Mouse (Mus musculus) CH12.LX (cell line): ENCODE measurements around the gene Sacm1l. TPM values are rescaled to one million over a fixed set of nuclear protein-coding genes. Genes with fewer than 3 reads are reported as not detected.

Source experiments
- DNase-seq: peaks from one replicate; pipeline ENCODE4 v3.0.0-alpha.2; 2013; ENCODE audit errors: extremely low read depth
- H3K27ac ChIP-seq: 2 replicates; pipeline ENCODE4 v1.5.1; 2012; ENCODE audit warnings: low read depth, mild to moderate bottlenecking, control low read depth, moderate library complexity; ENCODE audit not compliant: insufficient read depth
- H3K27me3 ChIP-seq: replicated peaks from 2 replicates; pipeline ENCODE3; 2012; ENCODE audit warnings: inconsistent platforms
- H3K36me3 ChIP-seq, 2 experiments: replicated peaks in 1 of 2; 2 replicates each; pipeline versions ENCODE3 to v1.6.1; 2012; ENCODE audit warnings: inconsistent platforms in 1 of 2, low read length in 1 of 2, mild to moderate bottlenecking in 1 of 2, mixed read lengths in 1 of 2, moderate library complexity in 1 of 2; ENCODE audit not compliant: control insufficient read depth in 1 of 2, insufficient read depth in 1 of 2
- H3K4me1 ChIP-seq, 2 experiments: 2 replicates each; pipeline ENCODE4 v1.6.1; 2012; ENCODE audit warnings: inconsistent platforms in 1 of 2, moderate library complexity in 1 of 2; ENCODE audit not compliant: insufficient read depth in 2 of 2, control insufficient read depth in 1 of 2
- H3K4me2 ChIP-seq: 2 replicates; pipeline ENCODE4 v1.6.1; 2012; ENCODE audit warnings: low read depth, mild to moderate bottlenecking, control low read depth; ENCODE audit not compliant: poor library complexity, insufficient read depth, severe bottlenecking
- H3K4me3 ChIP-seq, 3 experiments: fragments of 150-350 bp in 1 of 3; sonication (generic) in 1 of 3; replicated peaks in 1 of 3; 2 replicates each; pipeline versions ENCODE3 to v1.5.1; 2011 to 2012; ENCODE audit warnings: low read depth in 2 of 3, low read length in 2 of 3, mild to moderate bottlenecking in 2 of 3, moderate library complexity in 2 of 3, control low read depth in 1 of 3, improper control_type of control experiment in 1 of 3, inconsistent platforms in 1 of 3, mixed read lengths in 1 of 3; ENCODE audit not compliant: poor library complexity in 1 of 3
- H3K79me2 ChIP-seq: replicated peaks from 2 replicates; pipeline ENCODE4 v1.6.1; 2012; ENCODE audit warnings: mild to moderate bottlenecking, moderate library complexity; ENCODE audit not compliant: control insufficient read depth, poor library complexity, insufficient read depth, severe bottlenecking; ENCODE audit errors: extremely low read depth
- H3K9ac ChIP-seq: 2 replicates; pipeline ENCODE4 v1.6.1; 2012; ENCODE audit warnings: low read depth, mild to moderate bottlenecking, control low read depth, moderate library complexity; ENCODE audit not compliant: insufficient read depth
- H3K9me3 ChIP-seq: replicated peaks from 2 replicates; pipeline ENCODE3; 2012; ENCODE audit warnings: low read length, inconsistent platforms, mixed read lengths
- BHLHE40 ChIP-seq: IDR thresholded peaks from 2 replicates; pipeline ENCODE4 v1.6.1; 2011; ENCODE audit warnings: mild to moderate bottlenecking, low read depth, low read length, improper control_type of control experiment
- CHD2 ChIP-seq: IDR thresholded peaks from 2 replicates; pipeline ENCODE4 v1.6.1; 2011; ENCODE audit warnings: low read length, improper control_type of control experiment
- CTCF ChIP-seq, 2 experiments: IDR thresholded peaks in 1 of 2; conservative IDR thresholded peaks in 1 of 2; 2 replicates each; pipeline ENCODE4 v1.5.1; 2011 to 2012; ENCODE audit warnings: low read depth in 2 of 2, low read length in 2 of 2, improper control_type of control experiment in 1 of 2, inconsistent platforms in 1 of 2, mild to moderate bottlenecking in 1 of 2, moderate library complexity in 1 of 2
- E2F4 ChIP-seq: IDR thresholded peaks from 2 replicates; pipeline ENCODE4 v1.6.1; 2011; ENCODE audit warnings: low read depth, low read length, improper control_type of control experiment; ENCODE audit not compliant: insufficient replicate concordance
- ELF1 ChIP-seq: IDR thresholded peaks from 2 replicates; pipeline ENCODE4 v1.6.1; 2014; ENCODE audit warnings: low read depth, mild to moderate bottlenecking, inconsistent platforms, low read length, improper control_type of control experiment
- EP300 ChIP-seq: IDR thresholded peaks from 2 replicates; pipeline ENCODE4 v1.6.1; 2011; ENCODE audit warnings: low read length, improper control_type of control experiment
- JUND ChIP-seq: conservative IDR thresholded peaks from 2 replicates; pipeline ENCODE4 v1.6.1; 2011; ENCODE audit warnings: low read depth, low read length, improper control_type of control experiment
- MAFK ChIP-seq: IDR thresholded peaks from 2 replicates; pipeline ENCODE4 v1.6.1; 2011; ENCODE audit warnings: low read length, improper control_type of control experiment; ENCODE audit not compliant: insufficient replicate concordance
- MEF2A ChIP-seq: IDR thresholded peaks from 2 replicates; pipeline ENCODE4 v1.6.1; 2014; ENCODE audit warnings: low read depth, mild to moderate bottlenecking, inconsistent platforms, low read length, improper control_type of control experiment, borderline replicate concordance
- MYC ChIP-seq: IDR thresholded peaks from 2 replicates; pipeline ENCODE4 v1.6.1; 2011; ENCODE audit warnings: low read depth, mild to moderate bottlenecking, improper control_type of control experiment, low read length
- NELFE ChIP-seq: IDR thresholded peaks from 2 replicates; pipeline ENCODE4 v1.6.1; 2011; ENCODE audit warnings: low read depth, low read length, improper control_type of control experiment
- NRF1 ChIP-seq: IDR thresholded peaks from 2 replicates; pipeline ENCODE4 v1.6.1; 2014; ENCODE audit warnings: low read depth, mild to moderate bottlenecking, inconsistent platforms, low read length, improper control_type of control experiment, moderate library complexity
- POLR2A ChIP-seq: IDR thresholded peaks from 2 replicates; pipeline ENCODE4 v1.6.1; 2011; ENCODE audit warnings: low read depth, mild to moderate bottlenecking, improper control_type of control experiment, low read length
- POLR2AphosphoS2 ChIP-seq: IDR thresholded peaks from 2 replicates; pipeline ENCODE4 v1.6.1; 2011; ENCODE audit warnings: low read depth, low read length, improper control_type of control experiment
- RAD21 ChIP-seq: IDR thresholded peaks from 2 replicates; pipeline ENCODE4 v1.6.1; 2011; ENCODE audit warnings: low read depth, mild to moderate bottlenecking, low read length, improper control_type of control experiment, moderate library complexity
- RCOR1 ChIP-seq: conservative IDR thresholded peaks from 2 replicates; pipeline ENCODE4 v1.6.1; 2012; ENCODE audit warnings: low read depth, mild to moderate bottlenecking, inconsistent platforms, low read length, improper control_type of control experiment
- SIN3A ChIP-seq: IDR thresholded peaks from 2 replicates; pipeline ENCODE4 v1.6.1; 2012; ENCODE audit warnings: low read length, improper control_type of control experiment, inconsistent platforms
- ZC3H11A ChIP-seq: IDR thresholded peaks from 2 replicates; pipeline ENCODE4 v1.6.1; 2012; ENCODE audit warnings: low read depth, mild to moderate bottlenecking, inconsistent platforms, low read length, improper control_type of control experiment
- ZKSCAN1 ChIP-seq: IDR thresholded peaks from 2 replicates; pipeline ENCODE4 v1.6.1; 2012; ENCODE audit warnings: low read depth, inconsistent platforms, low read length, improper control_type of control experiment, borderline replicate concordance
- ZNF384 ChIP-seq: IDR thresholded peaks from 2 replicates; pipeline ENCODE4 v1.6.1; 2012; ENCODE audit warnings: low read depth, low read length, improper control_type of control experiment, inconsistent platforms
- dilution Hi-C: fragments of 300-500 bp; cut with MboI; formaldehyde crosslinking; loops from 2 replicates; pipeline ENCODE4 v1.14.3; 2020; ENCODE audit warnings: low sequenced_read_pairs; ENCODE audit not compliant: extremely low pct_unique_long_range_greater_than_20kb, extremely low pct_ligation_motif_present
- in situ Hi-C: fragments of 300-500 bp; cut with MboI; formaldehyde crosslinking; loops from 3 replicates; pipeline ENCODE4 v1.14.3; 2019; ENCODE audit warnings: low sequenced_read_pairs, low pct_ligation_motif_present, low pct_unique_long_range_greater_than_20kb, mixed read lengths
- polyA plus RNA-seq: library from polyadenylated mRNA; unstranded; fragments of >175 nt; gene quantifications from 2 replicates; pipeline ENCODE4 v1.2.1, GENCODE M21; 2012; ENCODE audit warnings: low read depth; ENCODE audit not compliant: insufficient read length
- total RNA-seq, 2 experiments: library from RNA; depleted of rRNA; stranded (reverse); fragments of 300-350 nt in 1 of 2; fragments of >200 nt in 1 of 2; gene quantifications; 2 replicates each; pipeline ENCODE4 v1.2.3; 2012 to 2014

Sacm1l gene
- total and polyA plus RNA-seq, 3 experiments = 31.1 to 67.6 (median 37.4) TPM

- dilution Hi-C loops = no loop called here
- 0 out of 2 replicates have a peak, but pooled peaks have one; percentile 19 for TF ChIP-seq MYC
- TF ChIP-seq ELF1 = no peak
Measured at GRCm38 (mm10) chr9:123577360-123578192, 48.0 kb downstream of the Sacm1l start.

GRCm38 (mm10) chr9:123589240-123589910 lies 59.8 kb downstream of the Sacm1l start:
- Histone ChIP-seq H3K79me2 (no peaks in the 10 kb centered on the region), H3K9me3 (no peaks in the 10 kb centered on the region), H3K27me3 (no peaks in the 10 kb centered on the region), H3K36me3 (peaks cover 35 to 78% of the 10 kb centered on the region in 2 experiments), H3K4me1 (no peaks in the 10 kb centered on the region), H3K27ac (no peak overlapping the region), H3K4me3 (no peak overlapping the region), H3K4me2 (no peak overlapping the region), H3K9ac (no peak overlapping the region)
- no peak for TF ChIP-seq MAFK
- no peak for TF ChIP-seq CTCF (conservative IDR thresholded peaks at IDR 0.05 in 1 of 2, IDR thresholded peaks at IDR 0.05 in 1 of 2; ENCODE audit: low read depth in 2 of 2, low read length in 2 of 2)
- no peak for TF ChIP-seq CHD2
- TF ChIP-seq ZKSCAN1 = no peak
- TF ChIP-seq POLR2A = no peak
- TF ChIP-seq MYC = no peak
- TF ChIP-seq BHLHE40 = no peak
- no peak for TF ChIP-seq RAD21
- no peak for TF ChIP-seq NRF1
- dilution Hi-C loops = no loop called here
- in situ Hi-C loops = no loop called here
- DNase-seq = no peak

More at GRCm38 (mm10) chr9:123577360-123578192, 48.0 kb downstream of the Sacm1l start:
- Histone ChIP-seq H3K4me3 (no peak overlapping the region), H3K9me3 (no peaks in the 10 kb centered on the region), H3K27me3 (no peaks in the 10 kb centered on the region), H3K4me1 (peaks cover 0 to 23% of the 10 kb centered on the region in 2 experiments; a peak in 2 of 4 replicates), H3K36me3 (peaks cover 32 to 53% of the 10 kb centered on the region in 2 experiments), H3K79me2 (no peaks in the 10 kb centered on the region), H3K27ac (peak overlapping the region; percentile 46), H3K9ac (no peak overlapping the region), H3K4me2 (no peak overlapping the region)
- peak; percentile 42 for DNase-seq
- in situ Hi-C loops = no loop called here

- Histone ChIP-seq H3K4me2 (no peak overlapping the region), H3K9ac (no peak overlapping the region), H3K36me3 (peaks cover 18 to 55% of the 10 kb centered on the region in 2 experiments), H3K27me3 (no peaks in the 10 kb centered on the region), H3K4me3 (no peak overlapping the region), H3K27ac (no peak overlapping the region), H3K79me2 (no peaks in the 10 kb centered on the region), H3K4me1 (no peaks in the 10 kb centered on the region), H3K9me3 (no peaks in the 10 kb centered on the region)
- dilution Hi-C loops (no loop called here), in situ Hi-C loops (no loop called here)
- no peak for DNase-seq
- TF ChIP-seq MYC (no peak), NELFE (no peak), ELF1 (no peak), JUND (no peak), RAD21 (no peak), ZKSCAN1 (no peak), POLR2AphosphoS2 (no peak), ZC3H11A (no peak), POLR2A (no peak), MEF2A (no peak), BHLHE40 (no peak), RCOR1 (no peak), E2F4 (no peak), EP300 (no peak), SIN3A (no peak), CTCF (conservative IDR thresholded peaks at IDR 0.05 in 1 of 2, IDR thresholded peaks at IDR 0.05 in 1 of 2; ENCODE audit: low read depth in 2 of 2, low read length in 2 of 2) (no peak), ZNF384 (no peak)
Measured at GRCm38 (mm10) chr9:123595194-123595593, 65.6 kb downstream of the Sacm1l start.
